ENCODE assay signal across 10 mouse cellular contexts in the genomic region with DNA sequence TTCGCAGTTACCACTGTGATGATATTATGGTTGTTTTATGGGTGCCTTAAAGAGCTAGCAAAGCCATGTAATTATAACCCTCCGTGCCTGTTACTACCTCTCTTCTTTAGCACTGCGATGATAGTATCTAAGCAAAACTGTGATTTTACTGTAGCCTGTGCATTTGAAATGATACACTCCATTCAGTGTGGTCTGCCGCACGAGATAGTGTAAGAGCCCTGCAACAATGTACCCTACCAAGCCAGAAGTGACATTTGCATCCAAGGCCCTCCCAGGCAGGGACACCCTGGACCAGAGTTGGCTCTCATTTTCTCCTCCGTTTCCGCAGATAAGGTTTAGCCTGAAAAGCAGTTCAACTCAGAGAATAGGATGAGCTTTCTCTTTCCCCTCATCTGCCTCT. TPM values are rescaled to one million over a fixed set of nuclear protein-coding genes. Genes with fewer than 3 reads are reported as not detected.
A peak's percentile ranks its signal among the peaks of the same experiment; 100 is the strongest.
DNase-seq lines count a peak whose midpoint lies in the region; ATAC-seq and TF ChIP-seq lines count a peak whose summit lies in the region.
"Had no signal": no experiment of that assay in that cellular context is flagged by ENCODE, and none has a peak within 500 bp of the region (broad histone marks: within the 10 kb centered on the region; RNA-seq: fewer than 3 reads in every experiment).

No protein-coding gene starts in this region.

- WGBS in lung, embryonic 14.5 days = 71% methylated on average over 7 of the region's 7 CpGs
- WGBS in forebrain, embryonic 12.5 days = 72% methylated on average over 7 of the region's 7 CpGs
- 75% methylated on average over 7 of the region's 7 CpGs for WGBS in hindbrain, postnatal 0 days

- H3K4me1 ChIP-seq in lung, embryonic 14.5 days (ENCODE audit: insufficient read depth) = no peaks in the 10 kb centered on the region
- peaks cover 10% of the 10 kb centered on the region for H3K4me1 ChIP-seq in forebrain, embryonic 12.5 days
- H3K4me1 ChIP-seq in hindbrain, postnatal 0 days (ENCODE audit: insufficient read depth, low read length) = peaks cover 14% of the 10 kb centered on the region; the same call in 1 of the 2 replicates

- no peak overlapping the region for H3K27ac ChIP-seq in lung, embryonic 14.5 days (ENCODE audit: low read depth)
- H3K27ac ChIP-seq in forebrain, embryonic 12.5 days = no peak overlapping the region
- no peak overlapping the region for H3K27ac ChIP-seq in hindbrain, postnatal 0 days
- H3K27ac ChIP-seq: layer of hippocampus, adult 2 months had no signal

- intact Hi-C loops in heart, postnatal 10 days (cut with DNase I) = no loop called here

- H3K4me3 ChIP-seq in lung, embryonic 14.5 days (ENCODE audit: low read depth, low read length) = peak overlapping the region; percentile 40
- no peak overlapping the region for H3K4me3 ChIP-seq in forebrain, embryonic 12.5 days (replicated peaks)
- H3K4me3 ChIP-seq in hindbrain, postnatal 0 days (ENCODE audit: low read length) = no peak overlapping the region

- no peak for TF ChIP-seq CTCF in lung, embryonic 14.5 days (IDR thresholded peaks at IDR 0.05; ENCODE audit: low read depth)
- no peak for TF ChIP-seq CTCF in hindbrain, postnatal 0 days (IDR thresholded peaks at IDR 0.05; ENCODE audit: low read depth)

- H3K9me3 ChIP-seq in lung, embryonic 14.5 days (ENCODE audit: low read depth, low read length) = no peaks in the 10 kb centered on the region
- H3K9me3 ChIP-seq in forebrain, embryonic 12.5 days = no peaks in the 10 kb centered on the region
- H3K9me3 ChIP-seq in hindbrain, postnatal 0 days (ENCODE audit: low read length) = no peaks in the 10 kb centered on the region

- peak overlapping the region; percentile 81 for H3K4me2 ChIP-seq in lung, embryonic 14.5 days
- H3K4me2 ChIP-seq in forebrain, embryonic 12.5 days = peak overlapping the region; percentile 66
- H3K4me2 ChIP-seq in hindbrain, postnatal 0 days (ENCODE audit: low read depth, low read length) = peak overlapping the region; percentile 72; the same call in 1 of the 2 replicates

- H3K9ac ChIP-seq in lung, embryonic 14.5 days = peak overlapping the region; percentile 50; the same call in 1 of the 2 replicates
- no peak overlapping the region for H3K9ac ChIP-seq in forebrain, embryonic 12.5 days
- H3K9ac ChIP-seq in hindbrain, postnatal 0 days (replicated peaks; ENCODE audit: low read length) = no peak overlapping the region

- no peaks in the 10 kb centered on the region for H3K36me3 ChIP-seq in lung, embryonic 14.5 days (ENCODE audit: insufficient read depth)
- no peaks in the 10 kb centered on the region for H3K36me3 ChIP-seq in forebrain, embryonic 12.5 days (replicated peaks)
- H3K36me3 ChIP-seq in hindbrain, postnatal 0 days (ENCODE audit: insufficient read depth, low read length) = no peaks in the 10 kb centered on the region

- DNase-seq in heart, adult 11 months = peak; percentile 93
- DNase-seq in heart, postnatal 10 days = no peak
- no peak for DNase-seq in lung, embryonic 14.5 days
- no peak for DNase-seq in lung, postnatal 25 days (ENCODE audit: low spot score)
- DNase-seq in hindbrain, postnatal 0 days (ENCODE audit: low spot score) = no peak
- no peak for DNase-seq in cerebellum, adult 18-20 months

- 0 out of 2 replicates have a peak, but pooled peaks cover 9% of the 10 kb centered on the region for H3K27me3 ChIP-seq in lung, embryonic 14.5 days (ENCODE audit: insufficient read depth, low read length)
- peaks cover 30% of the 10 kb centered on the region for H3K27me3 ChIP-seq in forebrain, embryonic 12.5 days
- no peaks in the 10 kb centered on the region for H3K27me3 ChIP-seq in hindbrain, postnatal 0 days (ENCODE audit: insufficient read depth, low read length)

- ATAC-seq in lung, embryonic 14.5 days (ENCODE audit: insufficient read depth) = no peak
- ATAC-seq in forebrain, embryonic 12.5 days (ENCODE audit: low FRiP score) = no peak
- no peak for ATAC-seq in hindbrain, postnatal 0 days
- no peak for ATAC-seq in megakaryocyte, adult 5-6 weeks (ENCODE audit: poor library complexity, severe bottlenecking)

RNA-seq across cellular contexts. Expression of a gene that starts 0.7 kb away (rescaled TPM):
- total RNA-seq in heart, postnatal 10 days (2021) = 10 to 100 TPM in 1 of 2 experiments, 1 to 10 TPM in 1; 8.9 to 10.6 TPM
- polyA plus RNA-seq in lung, embryonic 14.5 days (2014; fragmentation: Nextera tagmentation; extraction: Ambion mirVana) = 8.0 and 8.4 TPM in 2 replicates
- polyA plus RNA-seq in forebrain, embryonic 12.5 days (2016; fragmentation: Nextera tagmentation; extraction: Ambion mirVana) = 0.12 and 0.17 TPM in 2 replicates
- 0.42 and 0.61 TPM in 2 replicates for total RNA-seq in hindbrain, postnatal 0 days (2014; rRNA removed)
- polyA plus RNA-seq in hindbrain, postnatal 0 days (2015; fragmentation: Nextera tagmentation; extraction: Ambion mirVana) = 0.40 and 0.61 TPM in 2 replicates
- total RNA-seq in megakaryocyte, adult 5-6 weeks (2015) = not detected in 2 replicates
- not detected in 2 replicates for total RNA-seq in megakaryocyte, adult 5-6 weeks (2017)
- total RNA-seq: MEL had no signal

RNA-seq across cellular contexts. Expression of a gene that starts 0.7 kb away (rescaled TPM):
- 1 to 10 TPM; 3.5 to 3.6 TPM for total RNA-seq in heart, postnatal 10 days (2021)
- 3.8 and 4.5 TPM in 2 replicates for polyA plus RNA-seq in lung, embryonic 14.5 days (2014; fragmentation: Nextera tagmentation; extraction: Ambion mirVana)
- 0.12 and 0.23 TPM in 2 replicates for polyA plus RNA-seq in forebrain, embryonic 12.5 days (2016; fragmentation: Nextera tagmentation; extraction: Ambion mirVana)
- total RNA-seq in hindbrain, postnatal 0 days (2014; rRNA removed) = 0.29 and 0.94 TPM in 2 replicates
- 0.71 and 0.79 TPM in 2 replicates for polyA plus RNA-seq in hindbrain, postnatal 0 days (2015; fragmentation: Nextera tagmentation; extraction: Ambion mirVana)
- not detected in 2 replicates for total RNA-seq in megakaryocyte, adult 5-6 weeks (2015)
- not detected in 2 replicates for total RNA-seq in megakaryocyte, adult 5-6 weeks (2017)
